Mouse (Mus musculus): ENCODE results near the gene Timm17a. TPM values are rescaled to one million over a fixed set of nuclear protein-coding genes. Genes with fewer than 3 reads are reported as not detected.

Gene Timm17a
- polyA plus RNA-seq, 1 experiment from 2014 or later: 188 TPM

DNA sequence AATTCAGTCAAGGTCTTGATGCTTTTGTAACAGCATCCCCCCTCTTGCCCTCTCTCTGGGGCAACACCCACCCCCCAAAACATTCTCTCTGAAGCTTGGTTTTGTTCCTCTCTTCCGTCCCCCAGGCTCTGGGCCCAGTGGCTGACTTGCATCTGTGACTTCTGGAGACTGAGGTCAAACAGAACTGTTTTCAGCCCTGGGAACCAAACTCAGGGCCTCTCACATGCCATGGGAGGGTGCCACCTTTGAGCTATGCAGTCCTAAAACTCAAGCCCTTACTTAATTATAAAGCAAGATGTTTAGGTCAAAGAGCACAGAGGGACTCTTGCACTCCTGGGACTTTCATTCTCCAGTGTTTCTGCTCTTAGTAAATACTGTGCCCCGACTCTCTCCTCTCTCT, 12.4 kb upstream of the Timm17a start:
- Histone ChIP-seq H3K27ac (no peak overlapping the region), H3K36me3 (no peaks in the 10 kb centered on the region), H3K9me3 (no peaks in the 10 kb centered on the region), H3K9ac (0 out of 2 replicates have a peak overlapping the region, but pooled peaks have one; percentile 0), H3K27me3 (replicated peaks) (no peaks in the 10 kb centered on the region), H3K4me1 (0 out of 2 replicates have a peak, but pooled peaks cover 6% of the 10 kb centered on the region), H3K4me3 (replicated peaks) (peak overlapping the region; percentile 28), H3K4me2 (peak overlapping the region; percentile 19)
- WGBS: 85% methylated on average over 2 of the region's 2 CpGs
- no peak for ATAC-seq (ENCODE audit: insufficient read depth, low FRiP score, low read depth)

DNA sequence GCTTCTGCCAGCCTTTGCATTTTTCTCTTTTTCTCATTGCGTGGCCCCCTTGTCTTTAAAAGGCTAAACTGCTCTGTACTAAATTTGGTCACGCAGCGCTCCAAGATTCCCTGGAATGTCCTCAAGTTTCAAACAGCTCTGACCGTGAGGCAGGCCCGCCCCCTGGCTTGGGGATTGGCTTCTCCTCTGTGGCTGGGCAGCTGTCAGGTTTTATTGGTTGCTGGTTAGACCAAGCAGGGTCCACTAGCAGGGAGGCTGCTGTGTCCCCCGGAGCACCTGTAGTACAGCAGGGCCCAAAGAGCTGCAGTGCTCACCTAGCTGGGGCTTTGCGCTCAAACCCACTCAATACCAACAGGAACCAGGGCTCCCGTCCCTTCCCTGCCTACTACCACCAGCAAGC, 11.0 kb upstream of the Timm17a start, which contains the start of gene Lmod1:
Gene Lmod1 (plus strand): TSS at position 237 of the 400 bp plus-strand sequence.
- Histone ChIP-seq H3K4me1 (0 out of 2 replicates have a peak, but pooled peaks cover 6% of the 10 kb centered on the region), H3K9ac (0 out of 2 replicates have a peak within 1 kb of the TSS, but pooled peaks have one; percentile 6), H3K4me3 (replicated peaks) (peak within 1 kb of the TSS; percentile 28), H3K36me3 (no peaks in the 10 kb centered on the region), H3K27me3 (replicated peaks) (no peaks in the 10 kb centered on the region), H3K4me2 (peak within 1 kb of the TSS; percentile 36), H3K9me3 (no peaks in the 10 kb centered on the region), H3K27ac (peak within 1 kb of the TSS; percentile 79)
- 13% methylated on average over 8 of the region's 8 CpGs for WGBS
- peak; percentile 82 for ATAC-seq (ENCODE audit: insufficient read depth, low FRiP score, low read depth)

DNA sequence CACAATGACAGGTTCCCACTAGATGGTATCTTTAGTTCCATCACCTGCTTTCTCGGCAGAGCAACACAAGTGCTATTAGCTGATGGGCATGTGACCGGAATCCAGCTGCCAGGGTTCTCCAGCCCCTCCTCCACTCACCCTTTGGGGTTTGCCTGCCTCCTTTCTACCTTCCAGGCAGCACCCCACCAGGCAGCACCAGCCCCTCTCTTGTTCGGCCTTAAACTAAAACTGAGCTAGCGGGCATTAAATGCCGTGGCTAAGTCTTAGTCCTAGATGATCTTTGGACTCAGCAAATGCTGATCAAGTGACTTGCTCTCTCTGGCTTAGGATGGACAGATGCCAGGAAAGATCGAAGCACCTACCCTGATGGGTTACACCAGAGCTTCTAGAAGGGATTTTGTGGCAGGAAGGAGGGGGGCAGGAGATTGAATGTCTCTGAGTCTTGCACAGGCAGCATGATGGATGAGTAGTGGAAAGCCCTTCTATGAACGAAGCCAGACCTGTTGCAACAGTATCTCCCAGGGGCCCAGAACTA, 9.9 kb upstream of the Timm17a start:
- Histone ChIP-seq H3K4me3 (replicated peaks) (no peak overlapping the region), H3K9ac (no peak overlapping the region), H3K27me3 (replicated peaks) (no peaks in the 10 kb centered on the region), H3K9me3 (no peaks in the 10 kb centered on the region), H3K4me2 (no peak overlapping the region), H3K27ac (peak overlapping the region; percentile 49; the same call in 1 of the 2 replicates), H3K4me1 (0 out of 2 replicates have a peak, but pooled peaks cover 4% of the 10 kb centered on the region), H3K36me3 (no peaks in the 10 kb centered on the region)
- ATAC-seq (ENCODE audit: insufficient read depth, low FRiP score, low read depth): no peak
- WGBS: 60% methylated on average over 7 of the region's 7 CpGs

DNA sequence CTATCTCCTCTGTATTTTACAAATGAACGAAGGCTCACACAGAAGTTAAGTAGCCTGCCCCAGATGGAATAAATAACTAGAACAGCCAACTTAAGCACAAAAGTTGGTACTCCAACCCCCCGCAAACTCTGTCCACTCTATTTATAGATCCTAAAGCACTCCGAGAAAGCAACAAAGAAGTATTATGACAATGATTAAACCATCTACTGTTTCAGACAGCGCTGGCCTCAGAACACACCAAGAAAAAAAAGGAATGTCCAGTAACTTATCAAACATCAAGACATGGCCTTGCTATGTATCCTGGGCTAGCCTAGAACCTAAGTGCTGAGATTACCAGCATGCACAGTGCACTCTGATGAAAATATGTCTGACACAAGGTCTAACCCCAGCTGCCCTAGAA, 1.4 kb downstream of the Timm17a start:
- Histone ChIP-seq H3K27me3 (replicated peaks) (no peaks in the 10 kb centered on the region), H3K4me2 (peak overlapping the region; percentile 70), H3K36me3 (peaks cover 14% of the 10 kb centered on the region), H3K4me3 (replicated peaks) (peak overlapping the region; percentile 95), H3K9ac (no peak overlapping the region), H3K4me1 (peaks cover 21% of the 10 kb centered on the region), H3K27ac (no peak overlapping the region), H3K9me3 (no peaks in the 10 kb centered on the region)
- ATAC-seq (ENCODE audit: insufficient read depth, low FRiP score, low read depth): no peak
- 70% methylated on average over 4 of the region's 4 CpGs for WGBS

DNA sequence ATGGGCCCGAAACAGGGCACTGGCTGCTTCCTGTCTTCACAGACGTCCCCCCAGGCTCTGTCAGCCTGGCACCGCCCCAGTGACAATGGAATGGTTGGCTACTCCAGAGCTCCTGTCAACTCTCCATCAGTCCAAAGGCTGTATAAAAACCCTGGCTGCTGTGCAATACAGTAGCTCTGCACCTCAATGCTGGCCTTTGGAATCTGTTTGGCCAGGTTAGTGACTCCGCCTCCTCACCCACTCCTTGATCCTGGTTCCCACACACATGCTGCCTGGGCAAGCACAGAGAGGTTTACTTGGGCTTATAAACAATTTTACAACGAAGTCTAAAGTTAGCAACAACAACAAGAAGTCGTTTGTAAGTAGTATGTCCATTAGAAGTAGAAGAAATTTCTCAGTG, 2.2 kb downstream of the Timm17a start:
- Histone ChIP-seq H3K9me3 (no peaks in the 10 kb centered on the region), H3K9ac (no peak overlapping the region), H3K4me2 (no peak overlapping the region), H3K4me3 (replicated peaks) (no peak overlapping the region), H3K27me3 (replicated peaks) (no peaks in the 10 kb centered on the region), H3K27ac (no peak overlapping the region), H3K4me1 (peaks cover 21% of the 10 kb centered on the region), H3K36me3 (peaks cover 19% of the 10 kb centered on the region)
- WGBS: 73% methylated on average over 6 of the region's 6 CpGs
- no peak for ATAC-seq (ENCODE audit: insufficient read depth, low FRiP score, low read depth)

DNA sequence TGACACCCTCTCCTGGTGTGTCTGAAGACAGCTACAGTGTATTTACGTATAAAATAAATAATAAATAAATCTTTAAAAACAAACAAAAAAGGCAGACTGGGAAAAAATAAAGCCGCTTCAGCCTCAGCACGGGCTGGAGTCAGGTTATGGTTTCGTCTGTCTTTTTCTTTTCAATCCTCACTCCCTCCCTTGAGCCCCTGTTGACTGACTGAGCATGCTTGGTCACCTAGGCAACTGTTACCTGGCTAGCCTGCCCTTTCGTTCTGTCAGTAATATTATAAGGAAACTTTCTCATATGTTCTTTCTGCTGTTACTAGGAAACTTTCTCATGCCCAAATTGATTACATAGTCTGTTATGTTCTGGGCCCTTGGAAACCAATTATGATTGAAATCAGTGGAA, 22.7 kb downstream of the Timm17a start:
- no peak overlapping the region for H3K4me2 ChIP-seq
- H3K9ac ChIP-seq: no peak overlapping the region
- no peaks in the 10 kb centered on the region for H3K9me3 ChIP-seq
- no peak overlapping the region for H3K4me3 ChIP-seq (replicated peaks)
- ATAC-seq (ENCODE audit: insufficient read depth, low FRiP score, low read depth): no peak
- H3K4me1 ChIP-seq: no peaks in the 10 kb centered on the region
- H3K36me3 ChIP-seq: peaks cover 7% of the 10 kb centered on the region; the same call in 1 of the 2 replicates
- WGBS: 81% methylated on average over 5 of the region's 5 CpGs
- H3K27ac ChIP-seq: no peak overlapping the region
- H3K27me3 ChIP-seq (replicated peaks): no peaks in the 10 kb centered on the region

DNA sequence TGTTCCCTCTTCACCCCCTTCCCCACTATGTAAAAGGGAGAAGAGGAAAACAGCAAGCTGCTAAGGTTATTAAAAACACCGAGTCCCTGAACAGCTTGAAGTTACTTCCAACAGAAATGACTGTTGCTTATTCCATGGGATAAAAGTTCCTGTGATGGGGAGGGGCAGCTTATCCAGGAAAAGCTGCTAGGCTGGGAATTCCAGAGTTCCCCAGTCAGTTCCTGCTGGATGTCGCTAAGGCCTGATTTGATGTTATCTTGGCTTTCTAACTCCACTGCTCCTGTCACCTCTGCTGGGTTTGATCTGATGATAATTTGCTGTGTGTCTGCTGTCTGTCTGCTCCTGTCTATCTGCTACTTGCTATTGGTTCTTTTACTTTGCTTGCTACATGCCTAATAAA, 27.3 kb downstream of the Timm17a start:
- Histone ChIP-seq H3K4me3 (replicated peaks) (no peak overlapping the region), H3K9me3 (no peaks in the 10 kb centered on the region), H3K4me2 (no peak overlapping the region), H3K27me3 (replicated peaks) (no peaks in the 10 kb centered on the region), H3K9ac (no peak overlapping the region), H3K27ac (no peak overlapping the region), H3K4me1 (peaks cover 9% of the 10 kb centered on the region; the same call in 1 of the 2 replicates), H3K36me3 (no peaks in the 10 kb centered on the region)
- no peak for ATAC-seq (ENCODE audit: insufficient read depth, low FRiP score, low read depth)
- WGBS: 73% methylated on average over 2 of the region's 2 CpGs

DNA sequence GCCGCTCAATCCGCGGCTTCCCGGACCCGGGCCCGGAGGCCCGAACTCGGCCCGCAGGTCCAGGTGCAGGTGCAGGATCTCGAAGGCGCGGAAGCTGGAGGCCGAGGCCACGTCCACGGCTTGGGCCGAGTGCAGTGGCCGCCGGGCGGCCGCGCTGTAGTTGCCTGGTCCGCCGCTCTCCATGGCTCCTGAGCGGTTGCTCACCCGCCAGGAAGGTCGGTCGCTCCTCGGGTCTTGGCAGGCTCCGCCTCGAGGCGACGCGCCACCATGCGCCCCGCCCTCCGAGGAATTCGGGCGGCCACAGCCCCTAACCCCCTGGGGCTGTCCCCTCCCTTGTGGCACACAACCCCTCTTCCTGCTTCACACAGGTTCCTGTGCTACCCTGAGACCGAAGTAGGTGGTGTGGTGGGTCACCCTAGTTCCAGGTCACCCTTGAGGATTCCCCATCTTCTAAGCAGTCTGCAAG, 29.7 kb downstream of the Timm17a start, which contains the start of gene Rnpep:
Gene Rnpep (minus strand): TSS at position 259 of the 466 bp plus-strand sequence.
- Histone ChIP-seq H3K36me3 (0 out of 2 replicates have a peak, but pooled peaks cover 4% of the 10 kb centered on the region), H3K4me3 (replicated peaks) (peak within 1 kb of the TSS; percentile 62), H3K4me2 (peak within 1 kb of the TSS; percentile 71), H3K27me3 (replicated peaks) (no peaks in the 10 kb centered on the region), H3K9me3 (no peaks in the 10 kb centered on the region), H3K9ac (peak within 1 kb of the TSS; percentile 82), H3K27ac (peak within 1 kb of the TSS; percentile 86), H3K4me1 (peaks cover 13% of the 10 kb centered on the region; the same call in 1 of the 2 replicates)
- peak; percentile 81 for ATAC-seq (ENCODE audit: insufficient read depth, low FRiP score, low read depth)
- WGBS: under 1% methylated on average over 39 of the region's 39 CpGs

DNA sequence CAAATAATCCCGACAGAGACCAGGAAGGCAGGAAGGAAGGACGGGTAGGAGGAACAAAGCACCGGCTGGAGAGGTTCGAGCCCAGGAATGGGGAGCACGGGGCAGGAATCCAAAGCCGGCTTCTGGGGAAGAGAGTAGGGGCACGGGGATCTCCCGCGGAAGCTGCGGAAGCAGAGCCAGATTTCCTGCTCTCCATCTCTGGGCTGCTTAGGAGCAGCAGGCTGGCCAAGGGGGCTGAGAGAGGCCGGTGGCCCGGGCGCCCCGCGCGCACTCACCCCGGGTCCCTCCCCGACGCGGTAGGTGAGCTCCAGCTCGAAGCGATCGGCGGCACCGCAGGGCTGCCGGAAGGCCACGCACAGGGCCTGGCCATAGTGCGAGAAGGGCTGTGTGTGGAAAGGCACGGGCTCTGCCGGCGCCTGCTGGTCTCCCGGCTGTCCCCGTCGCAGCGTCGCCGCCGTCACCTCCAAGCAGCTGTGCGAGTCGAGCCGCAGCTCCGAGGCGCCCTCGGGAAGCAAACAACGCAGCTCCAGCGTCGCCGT, 30.2 kb downstream of the Timm17a start:
- peak; percentile 52 for ATAC-seq (ENCODE audit: insufficient read depth, low FRiP score, low read depth)
- Histone ChIP-seq H3K36me3 (peaks cover 7% of the 10 kb centered on the region; the same call in 1 of the 2 replicates), H3K9me3 (no peaks in the 10 kb centered on the region), H3K27me3 (replicated peaks) (no peaks in the 10 kb centered on the region), H3K4me2 (peak overlapping the region; percentile 71), H3K27ac (peak overlapping the region; percentile 86), H3K4me1 (peaks cover 13% of the 10 kb centered on the region; the same call in 1 of the 2 replicates), H3K9ac (peak overlapping the region; percentile 82), H3K4me3 (replicated peaks) (peak overlapping the region; percentile 62)
- 0% methylated on average over 48 of the region's 48 CpGs for WGBS

DNA sequence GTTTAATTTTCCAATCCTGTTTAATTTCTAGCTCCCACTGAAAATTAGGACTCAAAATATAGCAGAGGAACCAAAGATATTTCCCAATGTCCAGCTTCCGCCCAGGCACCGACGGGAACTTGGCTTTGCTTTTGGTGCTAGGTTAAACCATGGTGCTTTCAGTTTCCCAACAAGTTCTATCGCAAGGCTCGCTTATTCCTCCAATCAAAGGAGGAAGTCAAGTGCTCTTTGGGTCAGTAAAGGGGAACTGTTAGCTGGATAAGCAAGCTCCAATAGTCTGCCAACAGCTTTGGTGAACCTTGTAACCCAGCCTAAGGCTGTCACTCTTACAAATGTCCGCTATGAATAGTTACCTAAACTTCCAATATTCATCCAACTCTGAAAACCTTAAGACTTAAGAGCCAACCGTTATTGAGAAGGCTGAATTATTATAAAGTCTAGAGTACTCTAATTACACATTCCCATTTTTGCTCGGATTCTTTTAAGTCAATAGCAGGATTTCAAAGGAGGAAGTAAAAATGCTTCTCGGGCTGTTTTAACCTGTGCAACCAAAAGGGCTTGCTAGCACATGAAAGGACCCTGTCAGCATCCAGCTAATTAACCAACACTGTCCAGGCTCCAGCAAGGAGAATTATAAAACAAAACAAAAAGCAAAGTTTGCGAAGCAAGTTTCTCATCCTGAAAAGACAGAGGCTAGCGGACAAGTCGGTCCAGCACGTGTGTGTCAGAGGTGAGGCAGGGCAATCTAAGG, 30.9 kb downstream of the Timm17a start:
- 31% methylated on average over 13 of the region's 13 CpGs for WGBS
- Histone ChIP-seq H3K27ac (peak overlapping the region; percentile 86), H3K9me3 (no peaks in the 10 kb centered on the region), H3K9ac (peak overlapping the region; percentile 82), H3K36me3 (peaks cover 13% of the 10 kb centered on the region), H3K27me3 (replicated peaks) (no peaks in the 10 kb centered on the region), H3K4me2 (peak overlapping the region; percentile 71), H3K4me1 (peaks cover 13% of the 10 kb centered on the region; the same call in 1 of the 2 replicates), H3K4me3 (replicated peaks) (peak overlapping the region; percentile 62)
- no peak for ATAC-seq (ENCODE audit: insufficient read depth, low FRiP score, low read depth)

DNA sequence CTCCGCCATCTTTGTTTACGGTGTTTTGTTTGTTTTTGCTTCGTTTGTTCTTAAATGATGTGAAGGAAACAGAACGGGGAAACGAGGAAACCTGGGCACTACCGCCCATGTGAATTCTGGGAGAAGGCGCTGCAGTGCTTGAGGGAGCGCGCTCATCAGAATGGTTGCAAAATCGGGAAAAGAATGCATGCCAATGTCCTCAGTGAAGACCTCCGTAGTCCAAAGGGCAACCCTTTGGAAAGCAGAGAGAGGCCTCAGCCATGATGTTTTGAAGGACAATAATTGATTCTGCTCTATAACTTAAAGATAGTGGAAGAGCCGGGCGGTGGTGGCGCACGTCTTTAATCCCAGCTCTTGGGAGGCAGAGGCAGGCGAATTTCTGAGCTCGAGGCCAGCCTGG, 31.7 kb downstream of the Timm17a start:
- 91% methylated on average over 17 of the region's 17 CpGs for WGBS
- H3K27me3 ChIP-seq (replicated peaks): no peaks in the 10 kb centered on the region
- H3K36me3 ChIP-seq: peaks cover 19% of the 10 kb centered on the region
- H3K4me3 ChIP-seq (replicated peaks): no peak overlapping the region; the same call in 1 of the 2 replicates
- no peak overlapping the region for H3K27ac ChIP-seq
- ATAC-seq (ENCODE audit: insufficient read depth, low FRiP score, low read depth): no peak
- H3K4me1 ChIP-seq: peaks cover 13% of the 10 kb centered on the region; the same call in 1 of the 2 replicates
- no peaks in the 10 kb centered on the region for H3K9me3 ChIP-seq
- 0 out of 2 replicates have a peak overlapping the region, but pooled peaks have one; percentile 71 for H3K4me2 ChIP-seq
- H3K9ac ChIP-seq: no peak overlapping the region

Data from stomach, embryonic 15.5 days (tissue).